Mouse (Mus musculus) embryonic facial prominence, embryonic 12.5 days (tissue): ENCODE measurements around the gene Vav2. TPM values are rescaled to one million over a fixed set of nuclear protein-coding genes. Genes with fewer than 3 reads are reported as not detected.

Experiments used
- microRNA-seq: library from miRNA; unstranded; fragments of <30 nt; microRNA quantifications from one replicate; pipeline ENCODE4, GENCODE M21; 2017
- polyA plus RNA-seq: library from polyadenylated mRNA; unstranded; fragments of >200 nt; fragmentation: Nextera tagmentation; extraction: Ambion mirVana; gene quantifications from 2 replicates; pipeline ENCODE4 v1.2.1, GENCODE M21; 2016

Gene Vav2
- polyA plus RNA-seq, 1 experiment from 2014 or later, result 9.8 TPM

Small RNA genes within 50 kb of the gene (microRNA-seq; reads per million reads assigned to microRNA genes)
- not detected for gene Gm24049
- gene Mir7578, result not detected

Other genes starting within 250 kb of the Vav2 start
- gene Sardh, start 178.7 kb downstream of the Vav2 start, polyA plus RNA-seq, result 8.9 and 9.6 TPM in 2 replicates
- gene Brd3os, start 15.3 kb upstream of the Vav2 start, polyA plus RNA-seq, result 14.6 and 15.8 TPM in 2 replicates
- gene Brd3, start 80.6 kb upstream of the Vav2 start, polyA plus RNA-seq, result 128 and 144 TPM in 2 replicates
- 66.7 and 66.8 TPM in 2 replicates for gene Wdr5, start 88.1 kb upstream of the Vav2 start, polyA plus RNA-seq
- 14.7 and 15.9 TPM in 2 replicates for gene Rxra, start 249.4 kb upstream of the Vav2 start, polyA plus RNA-seq